Mouse (Mus musculus) olfactory bulb, adult 2 months (tissue): ENCODE results near the gene Sept5.

Experiments
- CTCF ChIP-seq: fragments of 200-500 bp; IDR thresholded peaks from 2 replicates; pipeline ENCODE4 v1.5.1; 2012; ENCODE audit warnings: low read depth, mild to moderate bottlenecking, low read length, moderate library complexity; ENCODE audit not compliant: insufficient read depth
- POLR2A ChIP-seq: fragments of 200-500 bp; IDR thresholded peaks from 2 replicates; pipeline ENCODE4 v1.6.1; 2012; ENCODE audit warnings: mild to moderate bottlenecking, low read depth, low read length, moderate library complexity; ENCODE audit not compliant: insufficient read depth

- TF ChIP-seq CTCF (no peak), POLR2A (no peak)
Observed at GRCm38 (mm10) chr16:18580389-18580788, 49.4 kb downstream of the Sept5 start.
